ENCODE assay signal across 8 mouse cellular contexts in the genomic region with DNA sequence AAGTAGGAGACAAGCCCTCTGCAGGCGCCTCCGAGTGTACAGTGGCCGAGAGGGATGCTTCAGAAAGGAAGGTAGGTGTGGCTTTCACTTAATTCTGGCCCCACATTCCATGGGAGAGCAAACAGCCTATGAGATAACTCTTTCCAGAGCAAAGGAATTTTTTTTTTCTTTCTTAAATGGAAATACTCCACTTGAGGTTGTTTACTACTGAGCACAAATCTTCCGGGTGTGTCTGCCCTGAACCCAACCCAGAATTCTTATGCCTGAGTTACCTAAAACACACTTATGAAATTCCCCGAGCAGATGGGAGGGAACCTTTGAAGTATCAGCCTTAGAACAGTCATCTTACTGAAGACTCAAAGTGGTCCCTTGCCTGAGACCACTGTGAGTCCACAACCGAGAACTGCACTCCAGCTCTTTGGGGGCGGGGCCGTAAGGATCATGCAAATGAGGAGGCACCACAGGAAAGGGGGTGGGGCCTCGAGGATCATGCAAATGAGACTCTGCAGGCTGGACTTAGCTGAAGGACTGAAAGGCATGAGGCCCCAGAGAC.
DNase-seq lines count a peak whose midpoint lies in the region; ATAC-seq and TF ChIP-seq lines count a peak whose summit lies in the region.

No protein-coding gene starts in this region.

- no peak overlapping the region for H3K4me2 ChIP-seq in midbrain, embryonic 16.5 days (ENCODE audit: low read length)
- H3K4me2 ChIP-seq in forebrain, embryonic 12.5 days: no peak overlapping the region
- peak overlapping the region; percentile 39; the same call in 1 of the 2 replicates for H3K4me2 ChIP-seq in intestine, postnatal 0 days (replicated peaks; ENCODE audit: low read depth)

- no peak overlapping the region for H3K4me3 ChIP-seq in midbrain, embryonic 10.5 days
- H3K4me3 ChIP-seq in midbrain, embryonic 16.5 days (ENCODE audit: low read depth, low read length): no peak overlapping the region
- no peak overlapping the region for H3K4me3 ChIP-seq in forebrain, embryonic 12.5 days (replicated peaks)
- no peak overlapping the region for H3K4me3 ChIP-seq in intestine, postnatal 0 days (ENCODE audit: low read depth, low read length)

- peaks cover 15% of the 10 kb centered on the region for H3K4me1 ChIP-seq in midbrain, embryonic 10.5 days
- no peaks in the 10 kb centered on the region; the same call in 1 of the 2 replicates for H3K4me1 ChIP-seq in midbrain, embryonic 16.5 days (ENCODE audit: control insufficient read depth, insufficient read depth, low read length)
- peaks cover 9% of the 10 kb centered on the region; the same call in 1 of the 2 replicates for H3K4me1 ChIP-seq in forebrain, embryonic 12.5 days
- no peaks in the 10 kb centered on the region for H3K4me1 ChIP-seq in intestine, postnatal 0 days (replicated peaks; ENCODE audit: control insufficient read depth, insufficient read depth, low read length)

- DNase-seq in midbrain, embryonic 10.5 days (ENCODE audit: low spot score): peak; percentile 85
- DNase-seq in lung, postnatal 25 days (ENCODE audit: low spot score): peak; percentile 80
- peak; percentile 12 for DNase-seq in thymus, postnatal 0 days (ENCODE audit: low spot score)
- no peak for DNase-seq in right cerebral cortex, postnatal 25 days
- DNase-seq in left cerebral cortex, adult 9 months (ENCODE audit: low spot score in 2 of 2): no peak

- H3K36me3 ChIP-seq in midbrain, embryonic 10.5 days: peaks cover 90% of the 10 kb centered on the region
- H3K36me3 ChIP-seq in midbrain, embryonic 16.5 days (ENCODE audit: control insufficient read depth, insufficient read depth, low read length): peaks cover 4% of the 10 kb centered on the region; the same call in 1 of the 2 replicates
- H3K36me3 ChIP-seq in forebrain, embryonic 12.5 days (replicated peaks): peaks cover 85% of the 10 kb centered on the region
- peaks cover 23% of the 10 kb centered on the region for H3K36me3 ChIP-seq in intestine, postnatal 0 days (ENCODE audit: control insufficient read depth, insufficient read depth)

- WGBS in midbrain, embryonic 10.5 days: 42% methylated on average over 9 of the region's 9 CpGs
- WGBS in midbrain, embryonic 16.5 days: 43% methylated on average over 9 of the region's 9 CpGs
- 41% methylated on average over 9 of the region's 9 CpGs for WGBS in forebrain, embryonic 12.5 days
- WGBS in intestine, postnatal 0 days: 35% methylated on average over 9 of the region's 9 CpGs

- H3K9me3 ChIP-seq in midbrain, embryonic 10.5 days (replicated peaks): no peaks in the 10 kb centered on the region
- no peaks in the 10 kb centered on the region for H3K9me3 ChIP-seq in midbrain, embryonic 16.5 days (replicated peaks; ENCODE audit: control insufficient read depth, low read length, poor library complexity, severe bottlenecking)
- no peaks in the 10 kb centered on the region for H3K9me3 ChIP-seq in forebrain, embryonic 12.5 days
- H3K9me3 ChIP-seq in intestine, postnatal 0 days (ENCODE audit: control insufficient read depth): no peaks in the 10 kb centered on the region

- H3K27me3 ChIP-seq in midbrain, embryonic 10.5 days (ENCODE audit: low read depth, poor library complexity, severe bottlenecking): no peaks in the 10 kb centered on the region
- no peaks in the 10 kb centered on the region for H3K27me3 ChIP-seq in midbrain, embryonic 16.5 days (ENCODE audit: control insufficient read depth, insufficient read depth, low read depth, low read length)
- no peaks in the 10 kb centered on the region for H3K27me3 ChIP-seq in forebrain, embryonic 12.5 days
- H3K27me3 ChIP-seq in intestine, postnatal 0 days (replicated peaks; ENCODE audit: control insufficient read depth, insufficient read depth, low read length): no peaks in the 10 kb centered on the region

- TF ChIP-seq CTCF in intestine, postnatal 0 days (IDR thresholded peaks at IDR 0.05; ENCODE audit: low read depth): no peak

- H3K9ac ChIP-seq in midbrain, embryonic 16.5 days (ENCODE audit: low read depth, low read length): no peak overlapping the region
- H3K9ac ChIP-seq in forebrain, embryonic 12.5 days: no peak overlapping the region
- H3K9ac ChIP-seq in intestine, postnatal 0 days (ENCODE audit: low read depth, low read length): no peak overlapping the region

- H3K27ac ChIP-seq in midbrain, embryonic 10.5 days (replicated peaks): peak overlapping the region; percentile 3; the same call in 1 of the 2 replicates
- H3K27ac ChIP-seq in midbrain, embryonic 16.5 days (ENCODE audit: low read length): no peak overlapping the region
- 0 out of 2 replicates have a peak overlapping the region, but pooled peaks have one; percentile 6 for H3K27ac ChIP-seq in forebrain, embryonic 12.5 days
- no peak overlapping the region for H3K27ac ChIP-seq in intestine, postnatal 0 days (ENCODE audit: low read depth, low read length)

- no peak for ATAC-seq in midbrain, embryonic 16.5 days
- peak; percentile 91 for ATAC-seq in forebrain, embryonic 12.5 days (ENCODE audit: low FRiP score)
- peak; percentile 71 for ATAC-seq in intestine, postnatal 0 days

Comparison
In these comparisons a context has a peak if more than half of its experiments do, and no peak if none do; other contexts are left out.
1. H3K27ac ChIP-seq: peak in midbrain, embryonic 10.5 days (single experiment) and forebrain, embryonic 12.5 days (single experiment); none in midbrain, embryonic 16.5 days (single experiment) and intestine, postnatal 0 days (single experiment).
2. DNase-seq: peak in midbrain, embryonic 10.5 days (single experiment), lung, postnatal 25 days (single experiment) and thymus, postnatal 0 days (single experiment); none in right cerebral cortex, postnatal 25 days (single experiment) and left cerebral cortex, adult 9 months (0 of 2).